Mouse (Mus musculus) effector memory CD4-positive, alpha-beta T cell, adult 7 months (primary cell): ENCODE measurements around the gene Olfr763. TPM values are rescaled to one million over a fixed set of nuclear protein-coding genes. Genes with fewer than 3 reads are reported as not detected.

Experiments used
- polyA plus RNA-seq: library from polyadenylated mRNA; unstranded; fragments of 100-300 nt; shearing (Covaris generic); gene quantifications from one replicate; pipeline ENCODE4 v1.2.1, GENCODE M21; 2017

Olfr763 gene
- not detected for polyA plus RNA-seq

GRCm38 (mm10) chr10:129010288-129010841 is at the start of gene Olfr763:
TSS of gene Olfr763 (plus strand) at chr10:129010791.

GRCm38 (mm10) chr10:128989131-128989530 is 21.5 kb upstream of the Olfr763 start, which contains the start of gene Olfr9:
TSS of gene Olfr9 (plus strand) at chr10:128989431.

GRCm38 (mm10) chr10:129039796-129040195 is 29.2 kb downstream of the Olfr763 start, which contains the start of gene Olfr764-ps1:
TSS of gene Olfr764-ps1 (minus strand) at chr10:129039896.

GRCm38 (mm10) chr10:129049898-129050297 is 39.3 kb downstream of the Olfr763 start, which contains the start of gene Olfr765:
TSS of gene Olfr765 (minus strand) at chr10:129049998.

Other genes with a start within 250 kb of the Olfr763 start
- 0.15 TPM for gene Mmp19, start 219.9 kb upstream of the Olfr763 start, polyA plus RNA-seq
- 65.8 TPM for gene Dnajc14, start 206.7 kb upstream of the Olfr763 start, polyA plus RNA-seq
- 3.0 TPM for gene Tmem198b, start 206.4 kb upstream of the Olfr763 start, polyA plus RNA-seq
- gene Sarnp, start 193.5 kb upstream of the Olfr763 start, polyA plus RNA-seq: 120 TPM
- gene Ormdl2, start 189.1 kb upstream of the Olfr763 start, polyA plus RNA-seq: 46.6 TPM
- gene Gdf11, start 119.1 kb upstream of the Olfr763 start, polyA plus RNA-seq: 1.8 TPM
- gene Cd63, start 109.8 kb upstream of the Olfr763 start, polyA plus RNA-seq: not detected
- 5.1 TPM for gene Rdh5, start 87.9 kb upstream of the Olfr763 start, polyA plus RNA-seq
- gene Bloc1s1, start 86.8 kb upstream of the Olfr763 start, polyA plus RNA-seq: 119 TPM
- gene Itga7, start 77.0 kb upstream of the Olfr763 start, polyA plus RNA-seq: 45.6 TPM
- not detected for gene Mettl7b, start 49.8 kb upstream of the Olfr763 start, polyA plus RNA-seq
- 0.17 TPM for gene Olfr9, start 21.4 kb upstream of the Olfr763 start, polyA plus RNA-seq
- not detected for gene Olfr764-ps1, start 29.1 kb downstream of the Olfr763 start, polyA plus RNA-seq
- not detected for gene Olfr765, start 39.2 kb downstream of the Olfr763 start, polyA plus RNA-seq
- not detected for gene Olfr766-ps1, start 58.2 kb downstream of the Olfr763 start, polyA plus RNA-seq
- not detected for gene Olfr767, start 72.1 kb downstream of the Olfr763 start, polyA plus RNA-seq
- gene Olfr768, start 88.6 kb downstream of the Olfr763 start, polyA plus RNA-seq: not detected
- gene Olfr769, start 107.1 kb downstream of the Olfr763 start, polyA plus RNA-seq: not detected
- gene Olfr770, start 128.2 kb downstream of the Olfr763 start, polyA plus RNA-seq: 0.80 TPM
- not detected for gene Olfr771, start 154.0 kb downstream of the Olfr763 start, polyA plus RNA-seq
- not detected for gene Olfr772, start 167.1 kb downstream of the Olfr763 start, polyA plus RNA-seq
- gene Olfr773, start 176.6 kb downstream of the Olfr763 start, polyA plus RNA-seq: not detected
- gene Olfr774, start 225.4 kb downstream of the Olfr763 start, polyA plus RNA-seq: not detected
- not detected for gene Olfr775, start 237.6 kb downstream of the Olfr763 start, polyA plus RNA-seq
- gene Olfr776, start 248.3 kb downstream of the Olfr763 start, polyA plus RNA-seq: not detected